Mouse (Mus musculus): ENCODE data around the gene Scn5a. TPM values are rescaled to one million over a fixed set of nuclear protein-coding genes. Genes with fewer than 3 reads are reported as not detected.

Scn5a gene
- polyA plus RNA-seq, 1 experiment from 2014 or later: 0.10 TPM

- Histone ChIP-seq H3K27ac (ENCODE audit: low read length) (no peak overlapping the region), H3K4me3 (ENCODE audit: low read depth, low read length) (no peak overlapping the region), H3K9ac (replicated peaks; ENCODE audit: low read depth, low read length) (no peak overlapping the region), H3K4me2 (replicated peaks; ENCODE audit: low read depth, low read length) (no peak overlapping the region), H3K9me3 (ENCODE audit: control insufficient read depth, low read depth, low read length) (no peaks in the 10 kb centered on the region), H3K4me1 (ENCODE audit: control insufficient read depth, insufficient read depth, low read length) (no peaks in the 10 kb centered on the region), H3K27me3 (ENCODE audit: control insufficient read depth, insufficient read depth, low read length) (no peaks in the 10 kb centered on the region), H3K36me3 (ENCODE audit: control insufficient read depth, insufficient read depth, low read length) (peaks cover 35% of the 10 kb centered on the region)
- ATAC-seq (ENCODE audit: insufficient number of reproducible peaks, insufficient read depth, low FRiP score, low read depth): no peak
- 81% methylated on average over 14 of the region's 14 CpGs for WGBS
These were observed 121.7 kb downstream of the Scn5a start for GRCm38 (mm10) chr9:119457122-119457521.

- no peaks in the 10 kb centered on the region for H3K27me3 ChIP-seq (ENCODE audit: control insufficient read depth, insufficient read depth, low read length)
- H3K4me3 ChIP-seq (ENCODE audit: low read depth, low read length): no peak overlapping the region
- ATAC-seq (ENCODE audit: insufficient number of reproducible peaks, insufficient read depth, low FRiP score, low read depth): no peak
- no peaks in the 10 kb centered on the region for H3K4me1 ChIP-seq (ENCODE audit: control insufficient read depth, insufficient read depth, low read length)
- H3K27ac ChIP-seq (ENCODE audit: low read length): no peak overlapping the region
- no peak overlapping the region for H3K9ac ChIP-seq (replicated peaks; ENCODE audit: low read depth, low read length)
- 91% methylated on average over 14 of the region's 14 CpGs for WGBS
- H3K9me3 ChIP-seq (ENCODE audit: control insufficient read depth, low read depth, low read length): no peaks in the 10 kb centered on the region
- no peak overlapping the region for H3K4me2 ChIP-seq (replicated peaks; ENCODE audit: low read depth, low read length)
- H3K36me3 ChIP-seq (ENCODE audit: control insufficient read depth, insufficient read depth, low read length): peaks cover 37% of the 10 kb centered on the region
These were observed 122.8 kb downstream of the Scn5a start for GRCm38 (mm10) chr9:119455967-119456366.

DNA sequence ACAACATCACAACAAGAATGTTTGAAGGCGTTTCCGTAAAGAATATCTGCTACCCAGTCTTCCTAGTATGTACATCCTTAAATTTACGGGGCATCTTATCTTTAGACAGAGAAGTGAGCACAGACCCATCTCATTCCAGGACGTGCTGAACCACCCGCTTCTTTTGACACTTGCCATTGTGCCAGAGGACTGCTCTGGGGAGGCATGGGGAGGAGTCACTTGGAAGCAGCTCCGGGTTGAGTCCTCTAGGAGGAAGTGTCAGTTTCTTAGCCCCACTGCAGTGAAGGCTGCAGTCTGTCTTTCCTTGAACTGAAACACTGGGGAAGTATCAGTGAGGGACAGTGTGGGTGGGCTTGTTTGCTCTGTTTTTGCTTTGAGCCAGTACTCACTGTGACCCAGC lies 133.1 kb downstream of the Scn5a start:
- 33% methylated on average over 6 of the region's 6 CpGs for WGBS
- H3K9me3 ChIP-seq (ENCODE audit: control insufficient read depth, low read depth, low read length): no peaks in the 10 kb centered on the region
- no peak overlapping the region for H3K27ac ChIP-seq (ENCODE audit: low read length)

DNA sequence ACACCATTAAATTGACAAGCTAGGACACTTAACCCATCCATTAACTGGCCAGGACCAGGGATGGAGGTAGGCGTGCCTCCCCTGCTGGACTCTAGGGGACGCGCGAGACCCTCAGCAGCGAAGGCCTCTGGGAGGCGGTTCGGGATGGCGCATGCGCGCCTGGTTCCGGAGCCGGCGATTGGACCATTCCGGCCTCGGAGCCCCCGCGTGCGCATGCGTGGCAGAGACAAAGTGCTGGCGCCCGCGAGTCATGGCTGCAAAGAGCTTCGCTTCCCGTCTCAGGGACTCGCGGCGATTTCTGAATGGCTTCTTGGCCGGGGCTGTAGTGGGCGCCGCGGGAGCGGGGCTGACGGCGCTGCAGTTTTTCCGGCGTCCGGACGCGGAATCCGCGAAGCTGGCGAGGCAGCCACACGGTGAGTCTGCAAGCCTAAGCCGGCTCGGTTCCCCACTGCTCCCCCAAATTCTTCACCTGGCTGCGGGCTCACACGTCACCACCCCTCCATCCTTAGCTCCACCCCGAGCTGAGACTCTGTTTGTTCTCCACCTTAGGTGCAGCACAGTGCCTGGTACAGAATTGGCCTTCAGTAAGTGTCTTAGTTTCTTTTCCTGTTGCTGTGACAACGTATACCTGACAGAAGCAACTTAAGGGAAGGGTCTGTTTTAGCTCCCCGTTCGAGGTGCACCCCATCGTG lies 133.9 kb downstream of the Scn5a start, which contains the start of gene Exog:
TSS of gene Exog (plus strand) at position 206 of the 692 bp plus-strand sequence.
- H3K27me3 ChIP-seq (ENCODE audit: control insufficient read depth, insufficient read depth, low read length): no peaks in the 10 kb centered on the region
- peak within 1 kb of the TSS; percentile 88 for H3K4me2 ChIP-seq (replicated peaks; ENCODE audit: low read depth, low read length)
- peak within 1 kb of the TSS; percentile 81 for H3K9ac ChIP-seq (replicated peaks; ENCODE audit: low read depth, low read length)
- peak; percentile 92 for ATAC-seq (ENCODE audit: insufficient number of reproducible peaks, insufficient read depth, low FRiP score, low read depth)
- H3K4me1 ChIP-seq (ENCODE audit: control insufficient read depth, insufficient read depth, low read length): peaks cover 11% of the 10 kb centered on the region
- peaks cover 30% of the 10 kb centered on the region for H3K36me3 ChIP-seq (ENCODE audit: control insufficient read depth, insufficient read depth, low read length)
- no peaks in the 10 kb centered on the region for H3K9me3 ChIP-seq (ENCODE audit: control insufficient read depth, low read depth, low read length)
- WGBS: under 1% methylated on average over 52 of the region's 52 CpGs
- peak within 1 kb of the TSS; percentile 90 for H3K27ac ChIP-seq (ENCODE audit: low read length)
- H3K4me3 ChIP-seq (ENCODE audit: low read depth, low read length): peak within 1 kb of the TSS; percentile 85

More for the DNA sequence above, 133.1 kb downstream of the Scn5a start:
- Histone ChIP-seq H3K4me3 (ENCODE audit: low read depth, low read length) (peak overlapping the region; percentile 85), H3K9ac (replicated peaks; ENCODE audit: low read depth, low read length) (peak overlapping the region; percentile 81), H3K36me3 (ENCODE audit: control insufficient read depth, insufficient read depth, low read length) (peaks cover 35% of the 10 kb centered on the region), H3K4me1 (ENCODE audit: control insufficient read depth, insufficient read depth, low read length) (peaks cover 11% of the 10 kb centered on the region), H3K4me2 (replicated peaks; ENCODE audit: low read depth, low read length) (peak overlapping the region; percentile 88), H3K27me3 (ENCODE audit: control insufficient read depth, insufficient read depth, low read length) (no peaks in the 10 kb centered on the region)
- 0 out of 2 replicates have a peak, but pooled peaks have one; percentile 8 for ATAC-seq (ENCODE audit: insufficient number of reproducible peaks, insufficient read depth, low FRiP score, low read depth)

DNA sequence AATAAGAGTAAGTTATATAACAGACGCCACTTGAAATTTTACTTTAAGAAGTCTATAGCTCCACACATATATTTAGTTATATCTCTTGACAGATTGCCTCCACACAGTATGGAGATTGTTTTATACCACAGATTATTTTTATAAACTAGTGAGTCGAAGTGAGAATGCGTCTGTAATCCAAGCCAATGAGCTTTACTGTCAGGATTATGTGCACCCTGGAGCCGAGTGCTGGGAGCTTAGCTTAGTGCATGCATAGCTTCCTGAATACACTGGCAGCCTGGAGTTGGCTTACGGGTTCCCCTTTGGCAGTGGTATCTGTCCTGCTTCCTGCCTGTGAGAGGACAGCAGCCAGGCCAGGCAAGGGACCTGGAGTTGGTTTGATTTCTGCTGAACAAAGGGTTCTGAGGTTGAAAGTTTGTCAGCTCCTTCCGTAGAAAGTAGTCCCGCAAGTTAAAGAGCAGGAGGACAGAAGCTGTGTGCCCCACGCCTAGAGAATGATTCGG lies 140.3 kb downstream of the Scn5a start:
- 92% methylated on average over 9 of the region's 9 CpGs for WGBS
- Histone ChIP-seq H3K4me3 (ENCODE audit: low read depth, low read length) (no peak overlapping the region), H3K9ac (replicated peaks; ENCODE audit: low read depth, low read length) (no peak overlapping the region), H3K27me3 (ENCODE audit: control insufficient read depth, insufficient read depth, low read length) (no peaks in the 10 kb centered on the region), H3K4me2 (replicated peaks; ENCODE audit: low read depth, low read length) (no peak overlapping the region), H3K36me3 (ENCODE audit: control insufficient read depth, insufficient read depth, low read length) (peaks cover 23% of the 10 kb centered on the region), H3K9me3 (ENCODE audit: control insufficient read depth, low read depth, low read length) (no peaks in the 10 kb centered on the region), H3K4me1 (ENCODE audit: control insufficient read depth, insufficient read depth, low read length) (no peaks in the 10 kb centered on the region), H3K27ac (ENCODE audit: low read length) (no peak overlapping the region)
- no peak for ATAC-seq (ENCODE audit: insufficient number of reproducible peaks, insufficient read depth, low FRiP score, low read depth)

DNA sequence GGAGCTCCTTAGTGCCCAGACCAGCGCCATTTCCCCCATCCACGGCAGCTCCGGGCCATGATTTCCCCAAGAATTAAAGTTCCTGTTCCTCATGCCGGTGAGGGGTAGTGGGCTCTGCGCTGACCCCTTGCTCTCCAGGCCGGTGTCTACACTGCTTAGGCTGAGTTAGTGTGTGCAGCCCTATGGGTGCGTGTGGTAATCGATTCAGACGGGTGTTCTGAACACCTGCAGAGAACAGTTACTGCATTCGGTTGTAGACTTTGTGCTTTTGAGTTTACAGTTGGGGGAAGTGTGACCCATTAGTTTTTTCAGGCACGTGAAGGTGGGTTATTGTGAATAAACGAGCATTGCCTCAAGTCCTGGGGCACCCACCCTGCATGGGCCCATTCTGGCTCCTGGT lies 140.8 kb downstream of the Scn5a start:
- H3K9ac ChIP-seq (replicated peaks; ENCODE audit: low read depth, low read length): no peak overlapping the region
- no peaks in the 10 kb centered on the region for H3K4me1 ChIP-seq (ENCODE audit: control insufficient read depth, insufficient read depth, low read length)
- H3K27me3 ChIP-seq (ENCODE audit: control insufficient read depth, insufficient read depth, low read length): no peaks in the 10 kb centered on the region
- peaks cover 26% of the 10 kb centered on the region for H3K36me3 ChIP-seq (ENCODE audit: control insufficient read depth, insufficient read depth, low read length)
- no peak for ATAC-seq (ENCODE audit: insufficient number of reproducible peaks, insufficient read depth, low FRiP score, low read depth)
- no peak overlapping the region for H3K27ac ChIP-seq (ENCODE audit: low read length)
- no peak overlapping the region for H3K4me3 ChIP-seq (ENCODE audit: low read depth, low read length)
- no peak overlapping the region for H3K4me2 ChIP-seq (replicated peaks; ENCODE audit: low read depth, low read length)
- WGBS: 89% methylated on average over 12 of the region's 12 CpGs
- no peaks in the 10 kb centered on the region for H3K9me3 ChIP-seq (ENCODE audit: control insufficient read depth, low read depth, low read length)

GRCm38 (mm10) chr9:119435855-119436254 lies 143.0 kb downstream of the Scn5a start:
- Histone ChIP-seq H3K4me3 (ENCODE audit: low read depth, low read length) (no peak overlapping the region), H3K4me2 (replicated peaks; ENCODE audit: low read depth, low read length) (no peak overlapping the region), H3K27ac (ENCODE audit: low read length) (no peak overlapping the region), H3K9me3 (ENCODE audit: control insufficient read depth, low read depth, low read length) (no peaks in the 10 kb centered on the region), H3K36me3 (ENCODE audit: control insufficient read depth, insufficient read depth, low read length) (peaks cover 40% of the 10 kb centered on the region), H3K4me1 (ENCODE audit: control insufficient read depth, insufficient read depth, low read length) (no peaks in the 10 kb centered on the region), H3K9ac (replicated peaks; ENCODE audit: low read depth, low read length) (no peak overlapping the region), H3K27me3 (ENCODE audit: control insufficient read depth, insufficient read depth, low read length) (no peaks in the 10 kb centered on the region)
- 73% methylated on average over 2 of the region's 2 CpGs for WGBS
- no peak for ATAC-seq (ENCODE audit: insufficient number of reproducible peaks, insufficient read depth, low FRiP score, low read depth)

Measured in stomach, embryonic 14.5 days (tissue).